Mouse (Mus musculus): ENCODE results near the gene Tmsb15b1. TPM values are rescaled to one million over a fixed set of nuclear protein-coding genes. Genes with fewer than 3 reads are reported as not detected.

Gene Tmsb15b1
- 29.4 and 33.4 TPM in 2 replicates for polyA plus RNA-seq (2014; fragmentation: Nextera tagmentation; extraction: Ambion mirVana)

- WGBS = 29% methylated on average over 15 of the region's 15 CpGs
- Histone ChIP-seq H3K4me3 (replicated peaks; ENCODE audit: low read depth, low read length) (peak within 1 kb of the TSS; percentile 42), H3K36me3 (ENCODE audit: control insufficient read depth, insufficient read depth, low read length) (no peaks in the 10 kb centered on the region), H3K9ac (replicated peaks; ENCODE audit: low read length) (peak within 1 kb of the TSS; percentile 46; the same call in 1 of the 2 replicates), H3K27ac (replicated peaks; ENCODE audit: low read depth, low read length) (no peak within 1 kb of the TSS), H3K27me3 (ENCODE audit: control insufficient read depth, insufficient read depth, low read length) (no peaks in the 10 kb centered on the region), H3K9me3 (ENCODE audit: control insufficient read depth, low read length) (no peaks in the 10 kb centered on the region), H3K4me2 (ENCODE audit: low read length) (peak within 1 kb of the TSS; percentile 55), H3K4me1 (ENCODE audit: control insufficient read depth, insufficient read depth, low read length) (no peaks in the 10 kb centered on the region)
- ATAC-seq (ENCODE audit: low FRiP score, low TSS enrichment) = peak; percentile 100
- peak; percentile 86 for DNase-seq
Measured at GRCm38 (mm10) chrX:136976424-136977084, at the start of gene Tmsb15b1, which contains the start of gene Tmsb15l. Gene Tmsb15b1, minus strand, starts transcription at chrX:136976874. Gene Tmsb15l, minus strand, starts transcription at chrX:136976869.

- Histone ChIP-seq H3K4me2 (ENCODE audit: low read length) (no peak overlapping the region), H3K27me3 (ENCODE audit: control insufficient read depth, insufficient read depth, low read length) (no peaks in the 10 kb centered on the region), H3K4me1 (ENCODE audit: control insufficient read depth, insufficient read depth, low read length) (no peaks in the 10 kb centered on the region), H3K9me3 (ENCODE audit: control insufficient read depth, low read length) (no peaks in the 10 kb centered on the region), H3K36me3 (ENCODE audit: control insufficient read depth, insufficient read depth, low read length) (0 out of 2 replicates have a peak, but pooled peaks cover 2% of the 10 kb centered on the region), H3K4me3 (replicated peaks; ENCODE audit: low read depth, low read length) (no peak overlapping the region), H3K9ac (replicated peaks; ENCODE audit: low read length) (no peak overlapping the region), H3K27ac (replicated peaks; ENCODE audit: low read depth, low read length) (no peak overlapping the region)
- DNase-seq (peak; percentile 88), ATAC-seq (ENCODE audit: low FRiP score, low TSS enrichment) (peak; percentile 24; the same call in 1 of the 2 replicates)
- 26% methylated on average over 1 of the region's 1 CpGs for WGBS
Measured at GRCm38 (mm10) chrX:137019310-137019709, 42.6 kb upstream of the Tmsb15b1 start.

- Histone ChIP-seq H3K36me3 (ENCODE audit: control insufficient read depth, insufficient read depth, low read length) (0 out of 2 replicates have a peak, but pooled peaks cover 4% of the 10 kb centered on the region), H3K4me1 (ENCODE audit: control insufficient read depth, insufficient read depth, low read length) (no peaks in the 10 kb centered on the region), H3K27ac (replicated peaks; ENCODE audit: low read depth, low read length) (no peak overlapping the region), H3K4me2 (ENCODE audit: low read length) (no peak overlapping the region), H3K27me3 (ENCODE audit: control insufficient read depth, insufficient read depth, low read length) (no peaks in the 10 kb centered on the region), H3K9ac (replicated peaks; ENCODE audit: low read length) (no peak overlapping the region), H3K4me3 (replicated peaks; ENCODE audit: low read depth, low read length) (no peak overlapping the region), H3K9me3 (ENCODE audit: control insufficient read depth, low read length) (no peaks in the 10 kb centered on the region)
- ATAC-seq (ENCODE audit: low FRiP score, low TSS enrichment) (no peak), DNase-seq (no peak)
- WGBS = 84% methylated on average over 1 of the region's 1 CpGs
Measured at GRCm38 (mm10) chrX:137017668-137018067, 41.0 kb upstream of the Tmsb15b1 start.

GRCm38 (mm10) chrX:137015099-137015709 is 38.5 kb upstream of the Tmsb15b1 start:
- peaks cover 7% of the 10 kb centered on the region; the same call in 1 of the 2 replicates for H3K36me3 ChIP-seq (ENCODE audit: control insufficient read depth, insufficient read depth, low read length)
- H3K4me3 ChIP-seq (replicated peaks; ENCODE audit: low read depth, low read length) = no peak overlapping the region
- DNase-seq (peak; percentile 88), ATAC-seq (ENCODE audit: low FRiP score, low TSS enrichment) (no peak)
- H3K9ac ChIP-seq (replicated peaks; ENCODE audit: low read length) = no peak overlapping the region
- no peaks in the 10 kb centered on the region for H3K4me1 ChIP-seq (ENCODE audit: control insufficient read depth, insufficient read depth, low read length)
- no peaks in the 10 kb centered on the region for H3K27me3 ChIP-seq (ENCODE audit: control insufficient read depth, insufficient read depth, low read length)
- WGBS = 50% methylated on average over 6 of the region's 6 CpGs
- no peak overlapping the region for H3K27ac ChIP-seq (replicated peaks; ENCODE audit: low read depth, low read length)
- no peak overlapping the region for H3K4me2 ChIP-seq (ENCODE audit: low read length)
- H3K9me3 ChIP-seq (ENCODE audit: control insufficient read depth, low read length) = no peaks in the 10 kb centered on the region

GRCm38 (mm10) chrX:136996256-136996655 is 19.6 kb upstream of the Tmsb15b1 start:
- WGBS = 89% methylated on average over 2 of the region's 2 CpGs
- Histone ChIP-seq H3K9ac (replicated peaks; ENCODE audit: low read length) (no peak overlapping the region), H3K4me1 (ENCODE audit: control insufficient read depth, insufficient read depth, low read length) (peaks cover 8% of the 10 kb centered on the region; the same call in 1 of the 2 replicates), H3K4me3 (replicated peaks; ENCODE audit: low read depth, low read length) (no peak overlapping the region), H3K36me3 (ENCODE audit: control insufficient read depth, insufficient read depth, low read length) (no peaks in the 10 kb centered on the region), H3K27me3 (ENCODE audit: control insufficient read depth, insufficient read depth, low read length) (no peaks in the 10 kb centered on the region), H3K9me3 (ENCODE audit: control insufficient read depth, low read length) (no peaks in the 10 kb centered on the region), H3K27ac (replicated peaks; ENCODE audit: low read depth, low read length) (no peak overlapping the region), H3K4me2 (ENCODE audit: low read length) (no peak overlapping the region)
- ATAC-seq (ENCODE audit: low FRiP score, low TSS enrichment) (no peak), DNase-seq (no peak)

- Histone ChIP-seq H3K4me1 (ENCODE audit: control insufficient read depth, insufficient read depth, low read length) (peaks cover 8% of the 10 kb centered on the region; the same call in 1 of the 2 replicates), H3K36me3 (ENCODE audit: control insufficient read depth, insufficient read depth, low read length) (no peaks in the 10 kb centered on the region), H3K9me3 (ENCODE audit: control insufficient read depth, low read length) (no peaks in the 10 kb centered on the region), H3K4me2 (ENCODE audit: low read length) (peak overlapping the region; percentile 52), H3K27ac (replicated peaks; ENCODE audit: low read depth, low read length) (peak overlapping the region; percentile 92), H3K27me3 (ENCODE audit: control insufficient read depth, insufficient read depth, low read length) (no peaks in the 10 kb centered on the region), H3K4me3 (replicated peaks; ENCODE audit: low read depth, low read length) (peak overlapping the region; percentile 50), H3K9ac (replicated peaks; ENCODE audit: low read length) (peak overlapping the region; percentile 71)
- 30% methylated on average over 14 of the region's 14 CpGs for WGBS
- DNase-seq = peak; percentile 66
- no peak for ATAC-seq (ENCODE audit: low FRiP score, low TSS enrichment)
Measured at GRCm38 (mm10) chrX:136993641-136994040, 17.0 kb upstream of the Tmsb15b1 start.

GRCm38 (mm10) chrX:136992978-136993547 is 16.4 kb upstream of the Tmsb15b1 start, which contains the start of gene Zcchc18:
Gene Zcchc18, plus strand, starts transcription at chrX:136993155.
- 19% methylated on average over 26 of the region's 26 CpGs for WGBS
- H3K4me3 ChIP-seq (replicated peaks; ENCODE audit: low read depth, low read length) = peak within 1 kb of the TSS; percentile 50
- peak within 1 kb of the TSS; percentile 71 for H3K9ac ChIP-seq (replicated peaks; ENCODE audit: low read length)
- peak within 1 kb of the TSS; percentile 52 for H3K4me2 ChIP-seq (ENCODE audit: low read length)
- H3K36me3 ChIP-seq (ENCODE audit: control insufficient read depth, insufficient read depth, low read length) = no peaks in the 10 kb centered on the region
- H3K27me3 ChIP-seq (ENCODE audit: control insufficient read depth, insufficient read depth, low read length) = no peaks in the 10 kb centered on the region
- peak within 1 kb of the TSS; percentile 92 for H3K27ac ChIP-seq (replicated peaks; ENCODE audit: low read depth, low read length)
- peak; percentile 98 for ATAC-seq (ENCODE audit: low FRiP score, low TSS enrichment)
- peaks cover 8% of the 10 kb centered on the region; the same call in 1 of the 2 replicates for H3K4me1 ChIP-seq (ENCODE audit: control insufficient read depth, insufficient read depth, low read length)
- DNase-seq = peak; percentile 92
- H3K9me3 ChIP-seq (ENCODE audit: control insufficient read depth, low read length) = no peaks in the 10 kb centered on the region

GRCm38 (mm10) chrX:136992191-136992965 is 15.7 kb upstream of the Tmsb15b1 start:
- ATAC-seq (ENCODE audit: low FRiP score, low TSS enrichment) = peak; percentile 69
- H3K27me3 ChIP-seq (ENCODE audit: control insufficient read depth, insufficient read depth, low read length) = no peaks in the 10 kb centered on the region
- peak; percentile 43 for DNase-seq
- WGBS = 28% methylated on average over 19 of the region's 19 CpGs
- no peaks in the 10 kb centered on the region for H3K36me3 ChIP-seq (ENCODE audit: control insufficient read depth, insufficient read depth, low read length)
- peaks cover 8% of the 10 kb centered on the region; the same call in 1 of the 2 replicates for H3K4me1 ChIP-seq (ENCODE audit: control insufficient read depth, insufficient read depth, low read length)
- peak overlapping the region; percentile 92 for H3K27ac ChIP-seq (replicated peaks; ENCODE audit: low read depth, low read length)
- no peaks in the 10 kb centered on the region for H3K9me3 ChIP-seq (ENCODE audit: control insufficient read depth, low read length)
- H3K9ac ChIP-seq (replicated peaks; ENCODE audit: low read length) = peak overlapping the region; percentile 71
- peak overlapping the region; percentile 52 for H3K4me2 ChIP-seq (ENCODE audit: low read length)
- peak overlapping the region; percentile 50 for H3K4me3 ChIP-seq (replicated peaks; ENCODE audit: low read depth, low read length)
